Mouse (Mus musculus) left cerebral cortex, adult 2 months (tissue): ENCODE measurements around the gene Pnpla2. TPM values are rescaled to one million over a fixed set of nuclear protein-coding genes. Genes with fewer than 3 reads are reported as not detected.

Experiments used
- DNase-seq, 2 experiments: peaks; one replicate each; pipeline ENCODE4 v3.0.0; 2021 to 2022; ENCODE audit warnings: low spot score in 2 of 2, mixed read lengths in 1 of 2; ENCODE audit errors: extremely low spot score in 1 of 2
- H3K27ac ChIP-seq: fragments of 200-600 bp; 2 replicates; pipeline ENCODE4 v1.8.1; 2022
- H3K4me3 ChIP-seq: fragments of 200-600 bp; 2 replicates; pipeline ENCODE4 v1.8.1; 2022
- CTCF ChIP-seq: fragments of 200-600 bp; IDR thresholded peaks from 2 replicates; pipeline ENCODE4 v1.8.1; 2022; ENCODE audit warnings: antibody characterized with exemption, mild to moderate bottlenecking, moderate library complexity
- intact Hi-C: fragments of 180-260 bp; cut with DNase I; formaldehyde crosslinking; loops from one replicate; pipeline ENCODE4 v1.15.1; 2025
- total RNA-seq, 2 experiments: library from RNA; stranded (reverse); gene quantifications; 2 replicates each; pipeline ENCODE4 v1.2.3; 2021

The Pnpla2 gene
- total RNA-seq, 2 experiments from 2014 or later: 26.0 to 31.7 TPM

- DNase-seq: no peak
- Histone ChIP-seq H3K27ac (no peak overlapping the region), H3K4me3 (no peak overlapping the region)
- no peak for TF ChIP-seq CTCF
- intact Hi-C loops: no loop called here
Measured at GRCm38 (mm10) chr7:141483114-141483653, 28.2 kb downstream of the Pnpla2 start.

- no peak for DNase-seq
- intact Hi-C loops: no loop called here
- Histone ChIP-seq H3K27ac (no peak overlapping the region), H3K4me3 (no peak overlapping the region)
- no peak for TF ChIP-seq CTCF
Measured at GRCm38 (mm10) chr7:141484186-141485120, 29.5 kb downstream of the Pnpla2 start.

GRCm38 (mm10) chr7:141485186-141485585, 30.2 kb downstream of the Pnpla2 start:
- H3K4me3 ChIP-seq: no peak overlapping the region
- peak in 1 of 2 experiments; percentile 6 for DNase-seq
- no peak overlapping the region for H3K27ac ChIP-seq
- intact Hi-C loops: no loop called here
- TF ChIP-seq CTCF: no peak

- H3K27ac ChIP-seq: no peak overlapping the region
- intact Hi-C loops: no loop called here
Measured at GRCm38 (mm10) chr7:141485606-141486005, 30.6 kb downstream of the Pnpla2 start.

GRCm38 (mm10) chr7:141486239-141486638, 31.2 kb downstream of the Pnpla2 start:
- intact Hi-C loops: no loop called here
- Histone ChIP-seq H3K4me3 (no peak overlapping the region), H3K27ac (no peak overlapping the region)
- no peak for DNase-seq
- TF ChIP-seq CTCF: no peak

More at GRCm38 (mm10) chr7:141485606-141486005, 30.6 kb downstream of the Pnpla2 start:
- no peak overlapping the region for H3K4me3 ChIP-seq
- no peak for TF ChIP-seq CTCF
- DNase-seq: peak in 1 of 2 experiments; percentile 7

- TF ChIP-seq CTCF: no peak
- Histone ChIP-seq H3K27ac (no peak overlapping the region), H3K4me3 (no peak overlapping the region)
- intact Hi-C loops: no loop called here
- peak in 1 of 2 experiments; percentile 7 for DNase-seq
Measured at GRCm38 (mm10) chr7:141487141-141487540, 32.1 kb downstream of the Pnpla2 start.

GRCm38 (mm10) chr7:141491151-141491550, 36.2 kb downstream of the Pnpla2 start:
- H3K4me3 ChIP-seq: no peak overlapping the region
- intact Hi-C loops: no loop called here
- no peak overlapping the region for H3K27ac ChIP-seq
- TF ChIP-seq CTCF: peak; percentile 31
- no peak for DNase-seq

GRCm38 (mm10) chr7:141492738-141493137, 37.7 kb downstream of the Pnpla2 start:
- Histone ChIP-seq H3K4me3 (no peak overlapping the region), H3K27ac (no peak overlapping the region)
- no peak for DNase-seq
- no peak for TF ChIP-seq CTCF
- intact Hi-C loops: no loop called here

- intact Hi-C loops: no loop called here
- no peak for DNase-seq
- Histone ChIP-seq H3K27ac (no peak overlapping the region), H3K4me3 (no peak overlapping the region)
- no peak for TF ChIP-seq CTCF
Measured at GRCm38 (mm10) chr7:141493729-141494128, 38.7 kb downstream of the Pnpla2 start.

GRCm38 (mm10) chr7:141495379-141495778, 40.4 kb downstream of the Pnpla2 start:
- no peak for DNase-seq
- TF ChIP-seq CTCF: no peak
- intact Hi-C loops: no loop called here
- no peak overlapping the region for H3K27ac ChIP-seq
- no peak overlapping the region for H3K4me3 ChIP-seq

GRCm38 (mm10) chr7:141495940-141496339, 40.9 kb downstream of the Pnpla2 start:
- intact Hi-C loops: no loop called here
- Histone ChIP-seq H3K4me3 (no peak overlapping the region), H3K27ac (no peak overlapping the region)
- no peak for TF ChIP-seq CTCF
- no peak for DNase-seq

GRCm38 (mm10) chr7:141497600-141497999, 42.6 kb downstream of the Pnpla2 start:
- Histone ChIP-seq H3K27ac (no peak overlapping the region), H3K4me3 (no peak overlapping the region)
- no peak for TF ChIP-seq CTCF
- DNase-seq: no peak
- intact Hi-C loops: no loop called here
